Mouse (Mus musculus) kidney, adult 8-10 months (tissue): ENCODE measurements around the gene Mrgprb1.
"Not testable (repeated sequence)": the region's sequence is repeated elsewhere in the genome, so short reads cannot be mapped to it uniquely, and the experiment has no call there.

Experiments used
- DNase-seq, 2 experiments: peaks; one replicate each; pipeline ENCODE4 v3.0.0; 2022

Mrgprb1 gene

GRCm38 (mm10) chr7:48456242-48456641, at the start of gene Mrgprb1:
Gene Mrgprb1, minus strand, starts transcription at chr7:48456342.
- no peak for DNase-seq

GRCm38 (mm10) chr7:48499221-48499620, 43.1 kb upstream of the Mrgprb1 start, which contains the start of gene Mrgprx2:
Gene Mrgprx2, minus strand, starts transcription at chr7:48499321.
- DNase-seq, result no peak

- DNase-seq, result no peak
Measured at GRCm38 (mm10) chr7:48436581-48436980, 19.6 kb downstream of the Mrgprb1 start.

GRCm38 (mm10) chr7:48435936-48436335, 20.2 kb downstream of the Mrgprb1 start:
- DNase-seq, result not testable (repeated sequence)
